Mouse (Mus musculus): ENCODE results near the gene Plcl2.

- TF ChIP-seq CTCF (IDR thresholded peaks at IDR 0.05; ENCODE audit: insufficient read depth, low read depth, low read length) (no peak), POLR2A (IDR thresholded peaks at IDR 0.05; ENCODE audit: insufficient read depth, low read depth, low read length) (no peak)
These were observed 119.5 kb downstream of the Plcl2 start for GRCm38 (mm10) chr17:50628716-50629115.
